Mouse (Mus musculus) liver, postnatal 0 days (tissue): ENCODE measurements around the gene Arg1.

Experiments used
- CTCF ChIP-seq: sonication (generic); IDR thresholded peaks from 2 replicates; pipeline ENCODE4 v1.5.1; 2016; ENCODE audit warnings: antibody characterized with exemption, low read depth
- EP300 ChIP-seq: IDR thresholded peaks from 2 replicates; pipeline ENCODE4 v1.6.1; 2016; ENCODE audit warnings: antibody characterized with exemption, low read depth, mild to moderate bottlenecking

- TF ChIP-seq EP300, result 0 out of 2 replicates have a peak, but pooled peaks have one; percentile 48
- TF ChIP-seq CTCF, result no peak
These were observed 4.3 kb downstream of the Arg1 start for GRCm38 (mm10) chr10:24922977-24923376.
